ENCODE assay signal across 9 mouse cellular contexts in genomic region chr16:10782377-10783151, GRCm38 (mm10). TPM values are rescaled to one million over a fixed set of nuclear protein-coding genes. Genes with fewer than 3 reads are reported as not detected.
DNase-seq lines count a peak whose midpoint lies in the region; ATAC-seq and TF ChIP-seq lines count a peak whose summit lies in the region.
"Had no signal": no experiment of that assay in that cellular context is flagged by ENCODE, and none has a peak within 500 bp of the region (broad histone marks: within the 10 kb centered on the region; RNA-seq: fewer than 3 reads in every experiment).

No protein-coding gene starts in this region.

- 36% methylated on average over 6 of the region's 6 CpGs for WGBS in midbrain, embryonic 13.5 days
- 34% methylated on average over 6 of the region's 6 CpGs for WGBS in midbrain, embryonic 10.5 days
- 48% methylated on average over 6 of the region's 6 CpGs for WGBS in kidney, embryonic 15.5 days
- WGBS in stomach, embryonic 15.5 days, result 38% methylated on average over 6 of the region's 6 CpGs

- H3K4me1 ChIP-seq in midbrain, embryonic 13.5 days (replicated peaks), result peaks cover 29% of the 10 kb centered on the region
- peaks cover 49% of the 10 kb centered on the region for H3K4me1 ChIP-seq in midbrain, embryonic 10.5 days
- peaks cover 58% of the 10 kb centered on the region for H3K4me1 ChIP-seq in kidney, embryonic 15.5 days
- H3K4me1 ChIP-seq in stomach, embryonic 15.5 days, result peaks cover 47% of the 10 kb centered on the region

- peak overlapping the region; percentile 7; the same call in 1 of the 2 replicates for H3K4me2 ChIP-seq in midbrain, embryonic 13.5 days (replicated peaks)
- peak overlapping the region; percentile 97 for H3K4me2 ChIP-seq in kidney, embryonic 15.5 days
- peak overlapping the region; percentile 96 for H3K4me2 ChIP-seq in stomach, embryonic 15.5 days

- H3K4me3 ChIP-seq in gastrocnemius, adult 2 months, result peak overlapping the region; percentile 84
- H3K4me3 ChIP-seq in midbrain, embryonic 13.5 days (replicated peaks), result no peak overlapping the region
- H3K4me3 ChIP-seq in midbrain, embryonic 10.5 days, result no peak overlapping the region
- H3K4me3 ChIP-seq in kidney, embryonic 15.5 days (replicated peaks), result peak overlapping the region; percentile 79; the same call in 1 of the 2 replicates
- H3K4me3 ChIP-seq in stomach, embryonic 15.5 days (replicated peaks), result peak overlapping the region; percentile 76

- no peaks in the 10 kb centered on the region for H3K36me3 ChIP-seq in midbrain, embryonic 13.5 days
- H3K36me3 ChIP-seq in midbrain, embryonic 10.5 days, result no peaks in the 10 kb centered on the region
- H3K36me3 ChIP-seq in kidney, embryonic 15.5 days, result no peaks in the 10 kb centered on the region
- H3K36me3 ChIP-seq in stomach, embryonic 15.5 days, result no peaks in the 10 kb centered on the region

- no peak for ATAC-seq in midbrain, embryonic 13.5 days
- ATAC-seq in kidney, embryonic 15.5 days (replicated peaks; ENCODE audit: low FRiP score), result no peak
- ATAC-seq in stomach, embryonic 15.5 days (ENCODE audit: insufficient read depth, low FRiP score, low read depth), result no peak

- H3K27ac ChIP-seq in gastrocnemius, adult 2 months, result peak overlapping the region; percentile 46
- no peak overlapping the region for H3K27ac ChIP-seq in midbrain, embryonic 13.5 days
- H3K27ac ChIP-seq in midbrain, embryonic 10.5 days (replicated peaks), result no peak overlapping the region
- peak overlapping the region; percentile 41 for H3K27ac ChIP-seq in kidney, embryonic 15.5 days
- peak overlapping the region; percentile 40 for H3K27ac ChIP-seq in stomach, embryonic 15.5 days

- intact Hi-C loops in gastrocnemius, adult 2 months (cut with DNase I), result no loop called here

- peak; percentile 19 for DNase-seq in gastrocnemius, adult 2 months
- no peak for DNase-seq in gastrocnemius, postnatal 10 days
- no peak for DNase-seq in midbrain, embryonic 10.5 days (ENCODE audit: low spot score)
- no peak for DNase-seq in right cerebral cortex, postnatal 10 days (ENCODE audit: low spot score in 2 of 2)
- no peak for DNase-seq in gastrocnemius, adult 8-10 months (ENCODE audit: low spot score in 2 of 2)
- DNase-seq: retina, postnatal 1 day had no signal

- TF ChIP-seq CTCF in gastrocnemius, adult 2 months (IDR thresholded peaks at IDR 0.05), result no peak

- no peaks in the 10 kb centered on the region for H3K9me3 ChIP-seq in midbrain, embryonic 13.5 days
- no peaks in the 10 kb centered on the region for H3K9me3 ChIP-seq in midbrain, embryonic 10.5 days (replicated peaks)
- H3K9me3 ChIP-seq in kidney, embryonic 15.5 days (replicated peaks), result no peaks in the 10 kb centered on the region
- no peaks in the 10 kb centered on the region for H3K9me3 ChIP-seq in stomach, embryonic 15.5 days

- peaks cover 26% of the 10 kb centered on the region for H3K27me3 ChIP-seq in midbrain, embryonic 13.5 days
- H3K27me3 ChIP-seq in midbrain, embryonic 10.5 days (ENCODE audit: low read depth, poor library complexity, severe bottlenecking), result peaks cover 26% of the 10 kb centered on the region
- H3K27me3 ChIP-seq in kidney, embryonic 15.5 days, result no peaks in the 10 kb centered on the region
- no peaks in the 10 kb centered on the region for H3K27me3 ChIP-seq in stomach, embryonic 15.5 days (replicated peaks)

- H3K9ac ChIP-seq in midbrain, embryonic 13.5 days (replicated peaks), result no peak overlapping the region
- H3K9ac ChIP-seq in kidney, embryonic 15.5 days, result peak overlapping the region; percentile 0; the same call in 1 of the 2 replicates
- H3K9ac ChIP-seq in stomach, embryonic 15.5 days, result no peak overlapping the region; the same call in 1 of the 2 replicates

RNA-seq across cellular contexts. Expression of gene Socs1, which starts 2.8 kb away (rescaled TPM):
- under 1 TPM; 0.33 to 0.61 TPM for total RNA-seq in gastrocnemius, adult 2 months (2021)
- total RNA-seq in gastrocnemius, postnatal 10 days (2021), result 1 to 10 TPM; 1.1 to 2.2 TPM
- 1.3 and 2.3 TPM in 2 replicates for polyA plus RNA-seq in midbrain, embryonic 13.5 days (2015; fragmentation: Nextera tagmentation; extraction: Ambion mirVana)
- polyA plus RNA-seq in midbrain, embryonic 10.5 days (2016; fragmentation: Nextera tagmentation; extraction: Ambion mirVana), result 2.4 and 2.7 TPM in 2 replicates
- 6.9 and 7.8 TPM in 2 replicates for polyA plus RNA-seq in kidney, embryonic 15.5 days (2015; fragmentation: Nextera tagmentation; extraction: Ambion mirVana)
- polyA plus RNA-seq in stomach, embryonic 15.5 days (2015; fragmentation: Nextera tagmentation; extraction: Ambion mirVana), result 9.0 and 10.2 TPM in 2 replicates
- total RNA-seq in gastrocnemius, adult 8-10 months (2022), result under 1 TPM in 3 of 4 experiments, not detected in 1; 0.31 to 0.49 (median 0.35) TPM

RNA-seq across cellular contexts. Expression of gene Tnp2, which starts 5.9 kb away (rescaled TPM):
- total RNA-seq in gastrocnemius, adult 2 months (2021), result not detected
- total RNA-seq in gastrocnemius, postnatal 10 days (2021), result not detected
- not detected in 2 replicates for polyA plus RNA-seq in midbrain, embryonic 13.5 days (2015; fragmentation: Nextera tagmentation; extraction: Ambion mirVana)
- polyA plus RNA-seq in midbrain, embryonic 10.5 days (2016; fragmentation: Nextera tagmentation; extraction: Ambion mirVana), result not detected in 2 replicates
- not detected in 2 replicates for polyA plus RNA-seq in kidney, embryonic 15.5 days (2015; fragmentation: Nextera tagmentation; extraction: Ambion mirVana)
- polyA plus RNA-seq in stomach, embryonic 15.5 days (2015; fragmentation: Nextera tagmentation; extraction: Ambion mirVana), result not detected in 2 replicates
- not detected for total RNA-seq in gastrocnemius, adult 8-10 months (2022)

RNA-seq across cellular contexts. Expression of gene Prm3, which starts 8.2 kb away (rescaled TPM):
- total RNA-seq in gastrocnemius, adult 2 months (2021), result not detected
- total RNA-seq in gastrocnemius, postnatal 10 days (2021), result not detected
- polyA plus RNA-seq in midbrain, embryonic 13.5 days (2015; fragmentation: Nextera tagmentation; extraction: Ambion mirVana), result not detected in 2 replicates
- not detected in 2 replicates for polyA plus RNA-seq in midbrain, embryonic 10.5 days (2016; fragmentation: Nextera tagmentation; extraction: Ambion mirVana)
- not detected in 2 replicates for polyA plus RNA-seq in kidney, embryonic 15.5 days (2015; fragmentation: Nextera tagmentation; extraction: Ambion mirVana)
- polyA plus RNA-seq in stomach, embryonic 15.5 days (2015; fragmentation: Nextera tagmentation; extraction: Ambion mirVana), result not detected in 2 replicates
- total RNA-seq in gastrocnemius, adult 8-10 months (2022), result not detected

RNA-seq across cellular contexts. Expression of gene Prm2, which starts 13.4 kb away (rescaled TPM):
- total RNA-seq in gastrocnemius, adult 2 months (2021), result not detected
- not detected for total RNA-seq in gastrocnemius, postnatal 10 days (2021)
- not detected in 2 replicates for polyA plus RNA-seq in midbrain, embryonic 13.5 days (2015; fragmentation: Nextera tagmentation; extraction: Ambion mirVana)
- not detected in 2 replicates for polyA plus RNA-seq in midbrain, embryonic 10.5 days (2016; fragmentation: Nextera tagmentation; extraction: Ambion mirVana)
- polyA plus RNA-seq in kidney, embryonic 15.5 days (2015; fragmentation: Nextera tagmentation; extraction: Ambion mirVana), result not detected in 2 replicates
- not detected in 2 replicates for polyA plus RNA-seq in stomach, embryonic 15.5 days (2015; fragmentation: Nextera tagmentation; extraction: Ambion mirVana)
- total RNA-seq in gastrocnemius, adult 8-10 months (2022), result not detected

RNA-seq across cellular contexts. Expression of gene Prm1, which starts 23.1 kb away (rescaled TPM):
- not detected for total RNA-seq in gastrocnemius, adult 2 months (2021)
- not detected for total RNA-seq in gastrocnemius, postnatal 10 days (2021)
- not detected in 2 replicates for polyA plus RNA-seq in midbrain, embryonic 13.5 days (2015; fragmentation: Nextera tagmentation; extraction: Ambion mirVana)
- not detected in 2 replicates for polyA plus RNA-seq in midbrain, embryonic 10.5 days (2016; fragmentation: Nextera tagmentation; extraction: Ambion mirVana)
- polyA plus RNA-seq in kidney, embryonic 15.5 days (2015; fragmentation: Nextera tagmentation; extraction: Ambion mirVana), result 0.51 TPM in 1 of 2 replicates, not detected in the other
- polyA plus RNA-seq in stomach, embryonic 15.5 days (2015; fragmentation: Nextera tagmentation; extraction: Ambion mirVana), result not detected in 2 replicates
- total RNA-seq in gastrocnemius, adult 8-10 months (2022), result not detected

Comparison
In these comparisons a context has a peak if more than half of its experiments do, and no peak if none do; other contexts are left out.
1. H3K27ac ChIP-seq: peak in gastrocnemius, adult 2 months (single experiment), kidney, embryonic 15.5 days (single experiment) and stomach, embryonic 15.5 days (single experiment); none in midbrain, embryonic 13.5 days (single experiment) and midbrain, embryonic 10.5 days (single experiment).
2. H3K4me3 ChIP-seq: peak in gastrocnemius, adult 2 months (single experiment), kidney, embryonic 15.5 days (single experiment) and stomach, embryonic 15.5 days (single experiment); none in midbrain, embryonic 13.5 days (single experiment) and midbrain, embryonic 10.5 days (single experiment).
3. H3K4me2 ChIP-seq: peak in every context shown above with its lines; median percentile 97 in kidney, embryonic 15.5 days; 96 in stomach, embryonic 15.5 days; 7 in midbrain, embryonic 13.5 days.